Mouse (Mus musculus) stomach, postnatal 0 days (tissue): ENCODE measurements around the gene Spag17.

ENCODE experiments used
- CTCF ChIP-seq: IDR thresholded peaks from 2 replicates; pipeline ENCODE4 v1.5.1; 2016; ENCODE audit warnings: antibody characterized with exemption, low read depth, mild to moderate bottlenecking, moderate library complexity
- EP300 ChIP-seq: optimal IDR thresholded peaks from 2 replicates; pipeline ENCODE3; 2016; ENCODE audit warnings: antibody characterized with exemption

- TF ChIP-seq CTCF (no peak), EP300 (no peak)
Measured at GRCm38 (mm10) chr3:100034366-100034956, 149.3 kb downstream of the Spag17 start.
